Mouse (Mus musculus) midbrain, embryonic 12.5 days (tissue): ENCODE results near the gene Dnajc6. TPM values are rescaled to one million over a fixed set of nuclear protein-coding genes. Genes with fewer than 3 reads are reported as not detected.

ENCODE experiments used
- ATAC-seq: fragments of 200-750 bp; cut with Nextera tagmentation; 2 replicates; pipeline ENCODE4 v1.8.0; 2017; ENCODE audit warnings: low read depth, moderate TSS enrichment, moderate library complexity; ENCODE audit not compliant: low FRiP score
- H3K27ac ChIP-seq: fragments of 300-500 bp; sonication (generic); replicated peaks from 2 replicates; pipeline ENCODE4 v1.5.1; 2016; ENCODE audit warnings: mild to moderate bottlenecking
- H3K27me3 ChIP-seq: fragments of 300-500 bp; sonication (generic); 2 replicates; pipeline ENCODE4 v1.6.1; 2016; ENCODE audit warnings: mild to moderate bottlenecking
- H3K36me3 ChIP-seq: fragments of 300-500 bp; sonication (generic); 2 replicates; pipeline ENCODE4 v1.6.1; 2016
- H3K4me1 ChIP-seq: fragments of 300-500 bp; sonication (generic); 2 replicates; pipeline ENCODE4 v1.6.1; 2016
- H3K4me2 ChIP-seq: fragments of 300-500 bp; sonication (generic); replicated peaks from 2 replicates; pipeline ENCODE4 v1.6.1; 2016; ENCODE audit warnings: mild to moderate bottlenecking, moderate library complexity
- H3K4me3 ChIP-seq: fragments of 300-500 bp; sonication (generic); 2 replicates; pipeline ENCODE4 v1.5.1; 2016; ENCODE audit warnings: mild to moderate bottlenecking
- H3K9ac ChIP-seq: fragments of 300-500 bp; sonication (generic); replicated peaks from 2 replicates; pipeline ENCODE4 v1.6.1; 2016; ENCODE audit warnings: mild to moderate bottlenecking, moderate library complexity
- H3K9me3 ChIP-seq: fragments of 300-500 bp; sonication (generic); 2 replicates; pipeline ENCODE4 v1.6.1; 2016; ENCODE audit warnings: mild to moderate bottlenecking
- WGBS: fragments of 180-500 bp; shearing (Covaris S2); methylation state at CpG from one replicate; pipeline ENCODE4 v1.1.7; 2016; 5-methylcytosine and 5-hydroxymethylcytosine counted together
- polyA plus RNA-seq: library from polyadenylated mRNA; unstranded; fragments of >200 nt; fragmentation: Nextera tagmentation; extraction: Ambion mirVana; gene quantifications from 2 replicates; pipeline ENCODE4 v1.2.1, GENCODE M21; 2016

Dnajc6 gene
- 10.7 and 11.7 TPM in 2 replicates for polyA plus RNA-seq

DNA sequence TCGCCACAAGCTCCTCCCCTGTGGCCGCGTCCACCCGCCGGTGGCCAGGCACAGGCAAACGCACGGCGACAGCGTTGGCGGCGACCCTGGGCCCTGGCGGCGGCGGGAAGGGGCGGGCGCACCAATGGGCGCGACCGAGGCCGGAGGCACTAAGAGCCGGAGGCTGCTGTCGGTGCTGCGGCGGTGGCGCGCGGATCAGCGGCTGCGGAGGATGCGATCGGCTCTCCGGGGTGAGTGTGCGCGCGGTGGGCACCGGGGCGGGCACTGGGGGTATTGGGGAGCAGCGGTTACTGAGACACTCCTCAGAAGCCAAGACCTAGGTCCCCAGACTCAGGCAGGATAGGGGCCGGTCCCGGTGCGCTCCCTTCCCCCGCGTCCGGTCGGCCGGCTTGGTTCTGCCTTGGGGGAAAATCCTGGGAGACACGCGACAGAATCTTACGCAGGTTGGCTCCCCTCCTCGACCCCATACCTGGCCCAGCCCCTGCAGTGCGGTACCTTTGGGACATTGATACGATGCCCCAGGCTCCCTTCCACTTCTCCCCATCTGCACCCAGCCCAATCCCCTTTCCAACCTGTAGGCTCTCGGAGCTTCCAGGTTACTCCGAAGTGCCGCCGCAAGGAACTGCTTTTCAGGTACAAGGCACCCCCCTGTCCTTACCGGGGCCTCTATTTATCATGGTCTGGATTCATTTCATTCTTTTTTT, at the start of gene Dnajc6:
TSS of gene Dnajc6 (plus strand) at position 115 of the 704 bp plus-strand sequence.
- H3K4me2 ChIP-seq = peak within 1 kb of the TSS; percentile 98
- no peaks in the 10 kb centered on the region for H3K9me3 ChIP-seq
- H3K4me3 ChIP-seq = peak within 1 kb of the TSS; percentile 68
- no peaks in the 10 kb centered on the region for H3K36me3 ChIP-seq
- H3K9ac ChIP-seq = peak within 1 kb of the TSS; percentile 54
- H3K4me1 ChIP-seq = peaks cover 14% of the 10 kb centered on the region; the same call in 1 of the 2 replicates
- 1% methylated on average over 57 of the region's 57 CpGs for WGBS
- H3K27ac ChIP-seq = no peak within 1 kb of the TSS
- H3K27me3 ChIP-seq = peaks cover 49% of the 10 kb centered on the region
- peak; percentile 76 for ATAC-seq

DNA sequence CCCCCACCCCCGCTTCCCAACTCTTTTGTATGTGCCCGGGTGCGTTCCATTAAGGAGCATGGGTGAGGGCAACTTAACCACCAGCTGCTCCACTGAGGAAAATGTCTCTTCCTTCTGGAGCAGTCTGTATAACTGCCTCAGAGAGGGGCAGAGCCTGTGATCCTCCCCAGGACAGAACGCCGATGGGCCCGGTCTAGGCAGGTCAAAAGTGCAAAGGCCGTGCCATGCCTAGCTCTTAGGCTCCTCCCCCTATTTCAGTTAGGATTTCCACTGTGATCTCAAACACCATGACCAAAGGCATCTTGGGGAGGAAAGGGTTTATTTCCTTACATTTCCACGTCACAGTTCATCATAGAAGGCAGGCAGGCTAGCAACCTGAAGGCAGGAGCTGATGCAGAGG, 47.7 kb upstream of the Dnajc6 start:
- no peaks in the 10 kb centered on the region for H3K36me3 ChIP-seq
- no peaks in the 10 kb centered on the region for H3K9me3 ChIP-seq
- H3K4me3 ChIP-seq = no peak overlapping the region
- H3K4me2 ChIP-seq = no peak overlapping the region
- H3K4me1 ChIP-seq = no peaks in the 10 kb centered on the region
- ATAC-seq = no peak
- WGBS = 87% methylated on average over 8 of the region's 8 CpGs
- H3K27me3 ChIP-seq = no peaks in the 10 kb centered on the region
- no peak overlapping the region for H3K27ac ChIP-seq
- no peak overlapping the region for H3K9ac ChIP-seq

DNA sequence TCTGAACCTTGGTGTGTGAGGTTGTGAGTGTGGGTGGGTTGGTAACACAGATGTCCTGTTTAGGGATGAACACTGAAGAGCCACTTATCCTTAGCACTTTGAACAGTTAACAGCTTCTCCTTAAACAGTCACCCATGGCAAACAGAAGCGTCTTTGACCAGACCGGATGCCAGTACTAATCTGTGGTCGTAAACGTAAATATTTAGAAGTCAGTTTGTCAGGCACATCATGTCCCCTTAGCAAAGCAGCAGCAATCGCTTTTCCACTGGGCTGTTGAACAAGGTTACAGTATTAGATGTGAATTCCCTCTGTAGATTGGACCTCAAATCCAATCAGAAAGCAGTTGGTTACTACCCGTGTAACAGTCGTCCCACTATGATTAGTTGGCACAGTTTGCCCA, 47.1 kb upstream of the Dnajc6 start:
- H3K4me1 ChIP-seq = no peaks in the 10 kb centered on the region
- no peaks in the 10 kb centered on the region for H3K9me3 ChIP-seq
- ATAC-seq = no peak
- 93% methylated on average over 7 of the region's 7 CpGs for WGBS
- no peaks in the 10 kb centered on the region for H3K27me3 ChIP-seq
- no peak overlapping the region for H3K27ac ChIP-seq
- no peak overlapping the region for H3K4me3 ChIP-seq
- H3K4me2 ChIP-seq = no peak overlapping the region
- H3K9ac ChIP-seq = no peak overlapping the region
- H3K36me3 ChIP-seq = no peaks in the 10 kb centered on the region

GRCm38 (mm10) chr4:101450150-101450780, 46.2 kb upstream of the Dnajc6 start:
- WGBS = 96% methylated on average over 20 of the region's 20 CpGs
- no peaks in the 10 kb centered on the region for H3K4me1 ChIP-seq
- ATAC-seq = no peak
- no peaks in the 10 kb centered on the region for H3K36me3 ChIP-seq
- no peaks in the 10 kb centered on the region for H3K27me3 ChIP-seq
- no peak overlapping the region for H3K4me3 ChIP-seq
- H3K9me3 ChIP-seq = no peaks in the 10 kb centered on the region
- H3K9ac ChIP-seq = no peak overlapping the region
- no peak overlapping the region for H3K27ac ChIP-seq
- no peak overlapping the region for H3K4me2 ChIP-seq

- no peaks in the 10 kb centered on the region for H3K4me1 ChIP-seq
- no peak overlapping the region for H3K27ac ChIP-seq
- 84% methylated on average over 4 of the region's 4 CpGs for WGBS
- no peaks in the 10 kb centered on the region for H3K27me3 ChIP-seq
- no peak overlapping the region for H3K9ac ChIP-seq
- no peak overlapping the region for H3K4me3 ChIP-seq
- H3K4me2 ChIP-seq = no peak overlapping the region
- no peaks in the 10 kb centered on the region for H3K9me3 ChIP-seq
- no peak for ATAC-seq
- no peaks in the 10 kb centered on the region for H3K36me3 ChIP-seq
Observed at GRCm38 (mm10) chr4:101451089-101451488, 45.4 kb upstream of the Dnajc6 start.

DNA sequence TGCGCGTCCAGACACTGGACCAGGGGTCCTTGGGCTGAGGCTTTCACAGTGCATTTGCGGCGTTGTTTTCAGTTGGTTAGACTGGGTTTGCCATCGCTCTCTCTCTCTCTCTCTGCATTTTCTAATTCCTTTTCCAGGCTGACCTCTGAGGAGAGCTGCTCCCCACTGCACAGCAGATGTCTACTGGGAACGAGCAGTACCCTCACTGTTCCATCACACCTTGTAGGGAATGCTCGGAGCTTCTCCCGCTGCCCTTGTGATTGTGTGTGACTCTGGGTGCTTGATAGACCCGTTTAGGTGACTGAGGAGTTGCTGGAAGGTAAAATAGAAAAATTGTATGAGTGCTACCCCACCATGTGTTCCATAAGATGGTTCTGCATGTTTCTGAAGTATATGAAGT, 43.6 kb upstream of the Dnajc6 start:
- H3K4me3 ChIP-seq = no peak overlapping the region
- H3K9ac ChIP-seq = no peak overlapping the region
- H3K36me3 ChIP-seq = no peaks in the 10 kb centered on the region
- H3K4me1 ChIP-seq = no peaks in the 10 kb centered on the region
- 96% methylated on average over 9 of the region's 9 CpGs for WGBS
- H3K27ac ChIP-seq = no peak overlapping the region
- H3K9me3 ChIP-seq = no peaks in the 10 kb centered on the region
- no peak overlapping the region for H3K4me2 ChIP-seq
- H3K27me3 ChIP-seq = no peaks in the 10 kb centered on the region
- ATAC-seq = no peak

DNA sequence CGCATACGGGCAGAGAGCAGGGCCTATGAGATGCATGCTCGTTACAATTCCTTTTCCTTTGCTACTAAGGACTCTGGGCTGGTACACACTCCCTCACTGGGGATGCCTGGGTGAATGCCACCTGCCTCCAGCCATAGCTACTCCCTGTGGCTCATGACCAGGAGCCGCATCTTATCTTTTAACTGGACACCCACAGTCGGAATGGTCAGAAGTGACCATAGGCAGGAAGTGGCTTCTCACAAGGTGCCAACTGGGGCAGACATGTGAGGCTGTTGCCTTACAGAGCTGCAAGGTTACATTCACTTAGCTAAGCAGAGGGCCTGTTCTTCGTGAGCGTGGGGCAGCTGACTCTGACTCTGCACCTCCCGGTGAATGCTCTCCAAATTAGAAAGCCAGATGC, 39.3 kb upstream of the Dnajc6 start:
- no peak for ATAC-seq
- H3K27ac ChIP-seq = no peak overlapping the region
- WGBS = 94% methylated on average over 8 of the region's 8 CpGs

DNA sequence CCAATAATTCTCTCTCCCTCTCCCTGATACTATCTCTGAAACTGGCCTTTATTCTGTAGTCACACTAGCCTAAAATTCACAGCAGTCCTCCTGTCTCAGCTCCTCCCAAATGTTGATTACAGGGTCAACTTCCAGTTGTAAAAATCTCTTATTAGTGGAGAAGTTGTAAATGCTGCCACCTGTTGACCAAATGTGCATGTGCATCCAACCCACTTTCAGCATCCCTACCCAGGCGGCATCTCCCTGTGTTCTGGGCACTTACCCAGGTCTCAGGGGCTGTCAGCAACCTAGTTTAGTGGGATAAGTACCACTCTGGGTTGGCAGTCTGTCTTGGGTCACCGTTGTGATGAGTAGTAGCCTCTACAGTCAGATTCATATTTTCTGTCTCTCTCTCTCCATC, 38.1 kb upstream of the Dnajc6 start:
- Histone ChIP-seq H3K4me3 (no peak overlapping the region), H3K9me3 (no peaks in the 10 kb centered on the region), H3K27ac (no peak overlapping the region), H3K4me2 (no peak overlapping the region), H3K27me3 (no peaks in the 10 kb centered on the region), H3K4me1 (no peaks in the 10 kb centered on the region), H3K36me3 (no peaks in the 10 kb centered on the region), H3K9ac (no peak overlapping the region)
- no peak for ATAC-seq
- 48% methylated on average over 2 of the region's 2 CpGs for WGBS

More for the DNA sequence above, 39.3 kb upstream of the Dnajc6 start:
- Histone ChIP-seq H3K36me3 (no peaks in the 10 kb centered on the region), H3K9ac (no peak overlapping the region), H3K4me3 (no peak overlapping the region), H3K27me3 (no peaks in the 10 kb centered on the region), H3K9me3 (no peaks in the 10 kb centered on the region), H3K4me1 (no peaks in the 10 kb centered on the region), H3K4me2 (no peak overlapping the region)

- H3K9me3 ChIP-seq = no peaks in the 10 kb centered on the region
- ATAC-seq = no peak
- H3K4me2 ChIP-seq = no peak overlapping the region
Observed at GRCm38 (mm10) chr4:101459358-101459757, 37.1 kb upstream of the Dnajc6 start.

GRCm38 (mm10) chr4:101460114-101460513, 36.3 kb upstream of the Dnajc6 start:
- H3K4me1 ChIP-seq = no peaks in the 10 kb centered on the region
- no peak overlapping the region for H3K4me3 ChIP-seq
- H3K4me2 ChIP-seq = no peak overlapping the region
- H3K27me3 ChIP-seq = no peaks in the 10 kb centered on the region
- 80% methylated on average over 1 of the region's 1 CpGs for WGBS
- no peak overlapping the region for H3K9ac ChIP-seq
- no peaks in the 10 kb centered on the region for H3K36me3 ChIP-seq
- no peaks in the 10 kb centered on the region for H3K9me3 ChIP-seq
- no peak overlapping the region for H3K27ac ChIP-seq
- ATAC-seq = no peak

More at GRCm38 (mm10) chr4:101459358-101459757, 37.1 kb upstream of the Dnajc6 start:
- Histone ChIP-seq H3K9ac (no peak overlapping the region), H3K4me3 (no peak overlapping the region), H3K4me1 (no peaks in the 10 kb centered on the region), H3K27ac (no peak overlapping the region), H3K36me3 (no peaks in the 10 kb centered on the region), H3K27me3 (no peaks in the 10 kb centered on the region)
- WGBS = 91% methylated on average over 4 of the region's 4 CpGs

DNA sequence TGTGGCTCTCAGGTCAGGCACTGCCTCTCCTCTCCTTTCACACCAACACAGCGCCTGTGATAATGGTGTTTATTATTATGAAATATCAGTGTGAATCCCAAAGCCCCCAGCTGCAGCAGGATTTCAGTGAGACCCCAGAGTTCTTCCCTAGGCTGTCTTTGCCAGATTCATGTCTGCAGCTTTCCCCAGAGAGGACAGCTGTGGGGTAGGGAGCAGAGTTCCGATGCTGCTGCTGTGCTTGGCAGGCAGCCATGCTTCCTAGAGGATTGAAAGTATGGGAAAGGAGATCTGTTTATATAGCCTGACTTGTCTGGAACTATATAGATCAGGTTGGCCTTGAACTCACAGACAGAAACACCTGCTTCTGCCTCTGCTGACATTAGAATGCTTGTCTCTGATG, 34.4 kb upstream of the Dnajc6 start:
- no peak overlapping the region for H3K4me3 ChIP-seq
- H3K4me1 ChIP-seq = no peaks in the 10 kb centered on the region
- H3K36me3 ChIP-seq = no peaks in the 10 kb centered on the region
- no peak for ATAC-seq
- H3K27me3 ChIP-seq = no peaks in the 10 kb centered on the region
- H3K9me3 ChIP-seq = no peaks in the 10 kb centered on the region
- H3K9ac ChIP-seq = no peak overlapping the region
- H3K27ac ChIP-seq = no peak overlapping the region
- WGBS = 82% methylated on average over 2 of the region's 2 CpGs
- no peak overlapping the region for H3K4me2 ChIP-seq

GRCm38 (mm10) chr4:101466264-101466663, 30.2 kb upstream of the Dnajc6 start:
- H3K4me2 ChIP-seq = no peak overlapping the region
- H3K4me3 ChIP-seq = no peak overlapping the region
- 87% methylated on average over 3 of the region's 3 CpGs for WGBS
- H3K9me3 ChIP-seq = no peaks in the 10 kb centered on the region
- no peak overlapping the region for H3K27ac ChIP-seq
- H3K36me3 ChIP-seq = no peaks in the 10 kb centered on the region
- no peak overlapping the region for H3K9ac ChIP-seq
- H3K27me3 ChIP-seq = no peaks in the 10 kb centered on the region
- no peak for ATAC-seq
- H3K4me1 ChIP-seq = no peaks in the 10 kb centered on the region
